Comparison of ENCODE assay signal across 9 mouse cellular contexts in the genomic region with DNA sequence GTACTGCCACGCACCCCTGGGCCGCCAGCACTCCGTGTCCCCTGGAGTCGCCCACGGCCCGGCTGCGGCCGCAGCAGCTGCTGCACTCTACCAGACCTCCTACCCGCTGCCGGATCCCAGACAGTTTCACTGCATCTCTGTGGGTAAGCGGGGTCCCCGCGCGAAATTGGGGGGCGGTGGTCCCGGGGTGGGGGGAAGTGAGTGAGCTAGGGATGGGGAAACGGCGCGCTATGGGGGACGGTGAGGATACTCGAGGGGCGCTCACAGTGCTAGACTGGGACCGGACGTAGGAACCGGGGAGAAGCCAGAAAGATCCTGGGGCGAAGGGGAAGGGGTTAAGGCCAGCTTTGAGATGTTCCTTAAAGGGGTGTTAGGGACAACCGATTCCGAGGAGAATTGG. TPM values are rescaled to one million over a fixed set of nuclear protein-coding genes. Genes with fewer than 3 reads are reported as not detected.
DNase-seq lines count a peak whose midpoint lies in the region; ATAC-seq and TF ChIP-seq lines count a peak whose summit lies in the region.
"Had no signal": no experiment of that assay in that cellular context is flagged by ENCODE, and none has a peak within 500 bp of the region (broad histone marks: within the 10 kb centered on the region; RNA-seq: fewer than 3 reads in every experiment).

No protein-coding gene starts in this region.

- no peaks in the 10 kb centered on the region for H3K36me3 ChIP-seq in lung, embryonic 15.5 days
- H3K36me3 ChIP-seq in liver, embryonic 12.5 days = no peaks in the 10 kb centered on the region
- no peaks in the 10 kb centered on the region for H3K36me3 ChIP-seq in stomach, postnatal 0 days (ENCODE audit: control insufficient read depth, insufficient read depth, low read length)

- intact Hi-C loops in left cerebral cortex, postnatal 14 days (cut with DNase I) = loop anchor here (5.0 kb wide), 1 partner anchor 83 kb away; no protein-coding TSS in a partner anchor

- H3K9me3 ChIP-seq in lung, embryonic 15.5 days = no peaks in the 10 kb centered on the region
- H3K9me3 ChIP-seq in liver, embryonic 12.5 days (replicated peaks) = no peaks in the 10 kb centered on the region
- no peaks in the 10 kb centered on the region for H3K9me3 ChIP-seq in stomach, postnatal 0 days (ENCODE audit: control insufficient read depth, low read length)

- peak; percentile 8 for DNase-seq in cerebellum, adult 11-12 months
- no peak for DNase-seq in cerebellum, adult 18-20 months
- no peak for DNase-seq in lung, postnatal 25 days (ENCODE audit: low spot score)
- DNase-seq in stomach, postnatal 0 days (ENCODE audit: low spot score) = no peak
- DNase-seq in thymus, postnatal 4 days = no peak
- DNase-seq in left cerebral cortex, postnatal 14 days (ENCODE audit: low spot score in 2 of 2) = no peak

- H3K27me3 ChIP-seq in lung, embryonic 15.5 days = peaks cover 96% of the 10 kb centered on the region
- H3K27me3 ChIP-seq in liver, embryonic 12.5 days (replicated peaks) = peaks cover 98% of the 10 kb centered on the region
- H3K27me3 ChIP-seq in stomach, postnatal 0 days (ENCODE audit: control insufficient read depth, insufficient read depth, low read length) = peaks cover 64% of the 10 kb centered on the region

- peak overlapping the region; percentile 23 for H3K4me3 ChIP-seq in lung, embryonic 15.5 days
- no peak overlapping the region for H3K4me3 ChIP-seq in liver, embryonic 12.5 days
- H3K4me3 ChIP-seq in stomach, postnatal 0 days (ENCODE audit: low read depth, low read length) = peak overlapping the region; percentile 28
- H3K4me3 ChIP-seq: erythroblast, embryonic 14.5 days had no signal

- ATAC-seq in lung, embryonic 15.5 days (ENCODE audit: borderline replicate concordance, extremely low read depth, low FRiP score, low TSS enrichment) = no peak
- no peak for ATAC-seq in liver, embryonic 12.5 days
- ATAC-seq in stomach, postnatal 0 days (ENCODE audit: low FRiP score, low TSS enrichment) = no peak

- H3K4me1 ChIP-seq in lung, embryonic 15.5 days = peaks cover 21% of the 10 kb centered on the region
- peaks cover 13% of the 10 kb centered on the region; the same call in 1 of the 2 replicates for H3K4me1 ChIP-seq in liver, embryonic 12.5 days
- H3K4me1 ChIP-seq in stomach, postnatal 0 days (replicated peaks; ENCODE audit: control insufficient read depth, insufficient read depth) = peaks cover 2% of the 10 kb centered on the region; the same call in 1 of the 2 replicates

- WGBS in lung, embryonic 15.5 days = 2% methylated on average over 28 of the region's 28 CpGs
- WGBS in liver, embryonic 12.5 days (ENCODE audit: insufficient replicate concordance) = 4% methylated on average over 28 of the region's 28 CpGs
- 1% methylated on average over 27 of the region's 28 CpGs for WGBS in stomach, postnatal 0 days

- H3K9ac ChIP-seq in lung, embryonic 15.5 days = no peak overlapping the region
- H3K9ac ChIP-seq in liver, embryonic 12.5 days = no peak overlapping the region
- H3K9ac ChIP-seq in stomach, postnatal 0 days (ENCODE audit: low read length) = no peak overlapping the region

- H3K27ac ChIP-seq in lung, embryonic 15.5 days = no peak overlapping the region
- no peak overlapping the region for H3K27ac ChIP-seq in liver, embryonic 12.5 days
- H3K27ac ChIP-seq in stomach, postnatal 0 days (replicated peaks) = no peak overlapping the region

- TF ChIP-seq CTCF in stomach, postnatal 0 days (IDR thresholded peaks at IDR 0.05; ENCODE audit: low read depth) = no peak

- TF ChIP-seq EP300 in stomach, postnatal 0 days (optimal IDR thresholded peaks at IDR 0.05) = no peak

- H3K4me2 ChIP-seq in lung, embryonic 15.5 days = peak overlapping the region; percentile 43
- peak overlapping the region; percentile 49 for H3K4me2 ChIP-seq in liver, embryonic 12.5 days
- peak overlapping the region; percentile 41 for H3K4me2 ChIP-seq in stomach, postnatal 0 days (replicated peaks; ENCODE audit: low read depth)

RNA-seq across cellular contexts. Expression of a gene that starts 0.7 kb away (rescaled TPM):
- polyA plus RNA-seq in lung, embryonic 15.5 days (2015; fragmentation: Nextera tagmentation; extraction: Ambion mirVana) = not detected in 2 replicates
- polyA plus RNA-seq in liver, embryonic 12.5 days (2016; fragmentation: Nextera tagmentation; extraction: Ambion mirVana) = not detected in 2 replicates
- polyA plus RNA-seq in stomach, postnatal 0 days (2015; fragmentation: Nextera tagmentation; extraction: Ambion mirVana) = not detected in 2 replicates
- under 1 TPM; 0.46 to 0.68 TPM for total RNA-seq in left cerebral cortex, postnatal 14 days (2021)
- polyA plus RNA-seq: erythroblast, embryonic 14.5 days had no signal
